Mouse (Mus musculus): ENCODE data around the gene Spock3. TPM values are rescaled to one million over a fixed set of nuclear protein-coding genes. Genes with fewer than 3 reads are reported as not detected.

Spock3 gene
- polyA plus RNA-seq (2014; fragmentation: Nextera tagmentation; extraction: Ambion mirVana): 17.9 and 25.2 TPM in 2 replicates

DNA sequence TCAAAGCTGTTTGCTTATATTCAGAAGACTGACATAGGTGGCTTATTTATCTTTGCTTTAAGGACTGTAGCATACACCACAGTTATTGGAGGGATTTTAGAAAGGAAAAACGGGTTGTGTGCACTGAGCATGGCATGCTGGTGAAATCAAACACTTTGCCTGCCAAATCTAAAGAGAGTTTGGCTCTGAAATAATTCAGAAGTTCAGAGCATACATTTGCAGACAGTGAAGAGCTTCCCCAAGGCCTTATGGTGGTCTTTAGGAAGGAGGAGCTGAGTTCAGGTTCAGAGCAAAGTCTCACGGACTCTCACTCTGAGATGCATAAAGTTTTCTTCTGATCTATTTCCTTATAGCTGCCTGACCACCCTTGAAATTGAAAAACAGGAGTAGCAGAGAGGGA lies at the start of gene Spock3:
Gene Spock3, plus strand, starts transcription at position 301 of the 400 bp plus-strand sequence.
- ATAC-seq: no peak

DNA sequence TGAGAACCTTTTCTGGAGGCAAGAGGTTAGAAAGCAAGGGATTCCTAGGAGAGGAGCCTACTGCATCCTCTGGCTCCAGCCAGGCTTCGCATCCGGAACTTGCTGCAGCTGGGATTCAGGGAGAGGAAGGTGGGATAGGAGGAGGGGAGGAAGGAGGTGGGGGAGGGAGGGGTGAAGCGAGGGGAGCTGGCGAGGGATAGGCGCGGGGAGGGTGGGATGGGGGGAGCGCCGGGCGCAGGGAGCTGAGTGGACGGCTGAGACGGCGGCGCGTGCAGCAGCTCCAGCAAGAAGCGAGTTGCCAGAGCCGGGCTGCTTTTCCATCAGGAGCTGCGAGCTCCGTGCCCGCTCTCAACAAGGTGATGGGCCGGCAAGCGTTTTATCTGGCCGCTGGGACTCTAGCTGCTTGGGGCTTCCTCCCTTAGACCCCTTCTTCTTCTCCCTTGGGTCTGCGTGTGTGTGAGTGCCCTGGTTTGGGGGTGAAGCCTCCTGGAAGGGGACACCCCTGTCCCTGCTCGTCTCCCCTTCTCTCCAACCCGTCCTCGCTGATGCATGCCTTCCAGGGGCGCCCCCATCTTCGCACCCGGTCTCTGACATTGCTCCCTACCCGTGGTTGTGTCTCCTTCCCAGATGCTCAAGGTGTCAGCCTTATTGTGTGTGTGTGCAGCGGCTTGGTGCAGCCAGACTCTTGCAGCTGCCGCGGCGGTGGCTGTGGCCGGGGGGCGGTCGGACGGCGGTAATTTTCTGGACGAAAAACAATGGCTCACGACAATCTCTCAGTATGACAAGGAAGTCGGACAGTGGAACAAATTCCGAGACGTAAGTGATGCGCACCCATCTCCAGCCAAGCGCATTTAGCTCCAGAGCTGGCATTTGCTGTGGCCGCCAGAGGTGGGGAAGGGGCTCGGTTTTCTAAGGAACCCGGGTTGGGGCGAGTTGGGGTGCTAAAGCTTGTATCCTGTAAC lies 645 bp downstream of the Spock3 start:
- DNase-seq (ENCODE audit: low spot score): peak; percentile 73
- ATAC-seq: peak; percentile 95
- Histone ChIP-seq H3K9ac (ENCODE audit: low read length) (peak overlapping the region; percentile 78), H3K4me2 (ENCODE audit: low read length) (peak overlapping the region; percentile 94), H3K36me3 (ENCODE audit: control insufficient read depth, insufficient read depth, low read length) (no peaks in the 10 kb centered on the region), H3K27me3 (replicated peaks; ENCODE audit: control insufficient read depth, insufficient read depth, low read length) (no peaks in the 10 kb centered on the region), H3K27ac (ENCODE audit: low read depth, low read length) (peak overlapping the region; percentile 48; the same call in 1 of the 2 replicates), H3K9me3 (replicated peaks; ENCODE audit: control insufficient read depth, low read length) (no peaks in the 10 kb centered on the region), H3K4me1 (ENCODE audit: control insufficient read depth, insufficient read depth, low read length) (peaks cover 5% of the 10 kb centered on the region; the same call in 1 of the 2 replicates), H3K4me3 (ENCODE audit: low read depth, low read length) (peak overlapping the region; percentile 58)
- WGBS: under 1% methylated on average over 46 of the region's 50 CpGs

More for the DNA sequence above, at the start of gene Spock3:
- peak within 1 kb of the TSS; percentile 94 for H3K4me2 ChIP-seq (ENCODE audit: low read length)
- H3K27ac ChIP-seq (ENCODE audit: low read depth, low read length): peak within 1 kb of the TSS; percentile 48; the same call in 1 of the 2 replicates
- peak within 1 kb of the TSS; percentile 58 for H3K4me3 ChIP-seq (ENCODE audit: low read depth, low read length)
- peak; percentile 7 for DNase-seq (ENCODE audit: low spot score)
- no peaks in the 10 kb centered on the region for H3K36me3 ChIP-seq (ENCODE audit: control insufficient read depth, insufficient read depth, low read length)
- peaks cover 5% of the 10 kb centered on the region; the same call in 1 of the 2 replicates for H3K4me1 ChIP-seq (ENCODE audit: control insufficient read depth, insufficient read depth, low read length)
- H3K9me3 ChIP-seq (replicated peaks; ENCODE audit: control insufficient read depth, low read length): no peaks in the 10 kb centered on the region
- peak within 1 kb of the TSS; percentile 78 for H3K9ac ChIP-seq (ENCODE audit: low read length)
- no peaks in the 10 kb centered on the region for H3K27me3 ChIP-seq (replicated peaks; ENCODE audit: control insufficient read depth, insufficient read depth, low read length)
- WGBS: 41% methylated on average over 2 of the region's 2 CpGs

DNA sequence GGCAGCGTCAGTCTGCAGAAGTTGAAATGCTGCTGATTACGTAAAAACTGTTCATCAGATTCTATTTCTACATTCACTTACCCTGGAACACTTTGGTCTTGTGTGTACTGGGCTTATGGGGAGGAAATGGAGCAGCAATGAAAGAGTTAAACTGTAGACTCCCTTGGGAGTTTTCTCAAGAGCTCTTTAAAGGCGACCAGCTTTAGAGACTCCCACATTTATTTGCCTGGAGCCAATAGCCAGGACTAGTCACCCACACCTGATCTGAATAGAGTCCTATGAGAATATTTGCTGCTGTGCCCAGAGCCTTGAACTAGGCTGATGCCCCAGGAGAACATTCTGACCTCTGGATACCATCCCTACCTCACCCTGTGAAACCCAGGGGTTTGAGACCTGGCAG lies 1.7 kb downstream of the Spock3 start:
- Histone ChIP-seq H3K27me3 (replicated peaks; ENCODE audit: control insufficient read depth, insufficient read depth, low read length) (no peaks in the 10 kb centered on the region), H3K27ac (ENCODE audit: low read depth, low read length) (no peak overlapping the region), H3K36me3 (ENCODE audit: control insufficient read depth, insufficient read depth, low read length) (no peaks in the 10 kb centered on the region), H3K4me2 (ENCODE audit: low read length) (peak overlapping the region; percentile 94), H3K9me3 (replicated peaks; ENCODE audit: control insufficient read depth, low read length) (no peaks in the 10 kb centered on the region), H3K9ac (ENCODE audit: low read length) (no peak overlapping the region), H3K4me1 (ENCODE audit: control insufficient read depth, insufficient read depth, low read length) (peaks cover 5% of the 10 kb centered on the region; the same call in 1 of the 2 replicates), H3K4me3 (ENCODE audit: low read depth, low read length) (peak overlapping the region; percentile 58)
- ATAC-seq: peak; percentile 18; the same call in 1 of the 2 replicates
- 13% methylated on average over 3 of the region's 3 CpGs for WGBS
- DNase-seq (ENCODE audit: low spot score): peak; percentile 12

DNA sequence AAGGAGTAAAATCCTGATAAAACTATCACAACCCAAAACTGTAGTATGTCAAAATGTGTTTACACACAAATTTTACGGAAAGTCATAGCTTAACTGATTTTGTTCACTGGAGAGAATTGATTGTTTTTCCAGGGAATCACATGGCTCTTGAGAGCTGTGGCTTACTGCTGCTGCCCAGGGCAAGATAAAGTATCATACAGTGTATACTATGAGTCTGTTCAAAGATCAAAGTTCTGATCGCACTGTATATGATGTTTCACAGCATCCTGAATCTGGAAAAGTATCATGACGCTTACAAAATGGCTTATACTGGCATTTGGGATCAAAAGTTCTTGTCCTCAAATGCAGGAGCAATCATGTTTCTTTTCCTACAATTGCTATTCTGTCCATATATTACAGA lies 11.8 kb downstream of the Spock3 start:
- Histone ChIP-seq H3K27ac (ENCODE audit: low read depth, low read length) (no peak overlapping the region), H3K4me3 (ENCODE audit: low read depth, low read length) (no peak overlapping the region), H3K9ac (ENCODE audit: low read length) (no peak overlapping the region), H3K9me3 (replicated peaks; ENCODE audit: control insufficient read depth, low read length) (no peaks in the 10 kb centered on the region), H3K4me1 (ENCODE audit: control insufficient read depth, insufficient read depth, low read length) (no peaks in the 10 kb centered on the region), H3K36me3 (ENCODE audit: control insufficient read depth, insufficient read depth, low read length) (no peaks in the 10 kb centered on the region), H3K4me2 (ENCODE audit: low read length) (no peak overlapping the region), H3K27me3 (replicated peaks; ENCODE audit: control insufficient read depth, insufficient read depth, low read length) (no peaks in the 10 kb centered on the region)
- 91% methylated on average over 3 of the region's 3 CpGs for WGBS
- ATAC-seq (no peak), DNase-seq (ENCODE audit: low spot score) (no peak)

DNA sequence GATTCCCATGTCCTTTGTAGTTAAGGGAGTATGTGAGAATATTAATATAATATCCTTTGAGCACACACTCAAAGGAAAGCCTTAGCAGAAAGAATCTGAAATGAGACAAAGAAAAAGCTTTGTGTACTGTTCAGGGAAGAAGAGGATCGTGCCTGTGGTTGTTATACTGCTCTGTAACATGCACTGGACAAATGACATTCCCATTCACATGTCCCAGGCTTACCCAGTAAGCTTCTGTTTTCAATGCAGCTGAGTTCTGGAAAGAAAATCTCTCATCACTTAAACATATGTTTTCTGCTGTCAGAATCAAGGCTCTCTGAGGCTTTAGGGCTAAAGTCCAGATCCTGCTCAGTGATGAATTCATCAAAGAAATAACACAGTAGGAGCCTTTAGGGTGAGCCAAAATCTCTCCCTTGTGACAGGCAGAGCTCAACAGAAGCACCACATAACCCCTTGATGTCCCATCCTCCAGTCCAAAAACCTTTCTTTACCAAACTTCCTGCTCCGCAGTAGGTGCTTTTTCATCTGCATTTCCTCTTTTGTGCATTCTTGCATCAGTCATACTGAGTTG lies 19.1 kb downstream of the Spock3 start:
- ATAC-seq (peak; percentile 23; the same call in 1 of the 2 replicates), DNase-seq (ENCODE audit: low spot score) (peak; percentile 25)
- H3K4me1 ChIP-seq (ENCODE audit: control insufficient read depth, insufficient read depth, low read length): no peaks in the 10 kb centered on the region
- no peak overlapping the region for H3K27ac ChIP-seq (ENCODE audit: low read depth, low read length)
- 68% methylated on average over 2 of the region's 2 CpGs for WGBS
- H3K36me3 ChIP-seq (ENCODE audit: control insufficient read depth, insufficient read depth, low read length): no peaks in the 10 kb centered on the region
- no peaks in the 10 kb centered on the region for H3K9me3 ChIP-seq (replicated peaks; ENCODE audit: control insufficient read depth, low read length)
- no peaks in the 10 kb centered on the region for H3K27me3 ChIP-seq (replicated peaks; ENCODE audit: control insufficient read depth, insufficient read depth, low read length)
- H3K4me3 ChIP-seq (ENCODE audit: low read depth, low read length): no peak overlapping the region
- H3K9ac ChIP-seq (ENCODE audit: low read length): no peak overlapping the region
- H3K4me2 ChIP-seq (ENCODE audit: low read length): no peak overlapping the region

DNA sequence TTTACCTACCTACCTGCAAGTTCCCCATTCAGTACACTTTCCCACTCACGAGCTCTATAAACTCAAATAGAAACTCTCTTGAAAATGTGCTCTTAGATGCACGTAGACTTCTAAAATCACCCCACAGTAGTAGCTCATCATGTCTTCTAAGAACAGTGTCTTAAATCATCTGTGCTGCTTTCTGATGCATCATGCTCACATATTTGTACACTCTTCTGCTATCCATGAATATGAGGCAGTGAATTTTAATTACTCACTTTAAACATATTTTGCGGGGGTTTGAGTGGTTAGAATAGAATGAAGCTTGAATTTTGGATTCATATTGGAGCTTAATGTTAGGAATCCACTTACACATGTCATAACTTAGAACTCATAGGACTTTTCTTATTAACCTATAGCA lies 138.2 kb downstream of the Spock3 start:
- Histone ChIP-seq H3K4me1 (ENCODE audit: control insufficient read depth, insufficient read depth, low read length) (no peaks in the 10 kb centered on the region), H3K27me3 (replicated peaks; ENCODE audit: control insufficient read depth, insufficient read depth, low read length) (no peaks in the 10 kb centered on the region), H3K27ac (ENCODE audit: low read depth, low read length) (no peak overlapping the region), H3K9ac (ENCODE audit: low read length) (no peak overlapping the region), H3K36me3 (ENCODE audit: control insufficient read depth, insufficient read depth, low read length) (no peaks in the 10 kb centered on the region), H3K4me2 (ENCODE audit: low read length) (no peak overlapping the region), H3K4me3 (ENCODE audit: low read depth, low read length) (no peak overlapping the region), H3K9me3 (replicated peaks; ENCODE audit: control insufficient read depth, low read length) (no peaks in the 10 kb centered on the region)
- 82% methylated on average over 3 of the region's 3 CpGs for WGBS
- no peak for ATAC-seq
- DNase-seq (ENCODE audit: low spot score): no peak

DNA sequence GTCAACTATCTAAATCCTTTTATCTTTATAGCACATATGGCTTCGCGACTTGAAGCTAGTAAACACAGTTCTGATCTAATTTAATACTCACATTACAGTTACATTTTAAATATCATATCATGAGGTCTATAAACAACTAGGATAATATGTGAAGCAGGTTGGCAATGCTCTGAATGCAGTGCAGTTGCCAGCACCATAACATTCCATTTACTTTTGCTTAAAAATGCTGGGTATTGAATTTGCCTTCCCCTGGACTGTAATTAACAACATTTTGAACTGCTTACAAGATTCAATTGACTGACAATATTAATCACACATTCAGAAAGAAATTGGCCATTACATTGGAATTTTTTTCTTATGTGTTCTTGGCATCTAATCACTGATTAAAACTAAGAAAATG lies 147.4 kb downstream of the Spock3 start:
- Histone ChIP-seq H3K9me3 (replicated peaks; ENCODE audit: control insufficient read depth, low read length) (no peaks in the 10 kb centered on the region), H3K4me2 (ENCODE audit: low read length) (no peak overlapping the region), H3K27ac (ENCODE audit: low read depth, low read length) (no peak overlapping the region), H3K27me3 (replicated peaks; ENCODE audit: control insufficient read depth, insufficient read depth, low read length) (no peaks in the 10 kb centered on the region), H3K4me3 (ENCODE audit: low read depth, low read length) (no peak overlapping the region), H3K9ac (ENCODE audit: low read length) (no peak overlapping the region), H3K4me1 (ENCODE audit: control insufficient read depth, insufficient read depth, low read length) (no peaks in the 10 kb centered on the region), H3K36me3 (ENCODE audit: control insufficient read depth, insufficient read depth, low read length) (no peaks in the 10 kb centered on the region)
- DNase-seq (ENCODE audit: low spot score) (peak; percentile 40), ATAC-seq (no peak; the same call in 1 of the 2 replicates)
- WGBS: 90% methylated on average over 2 of the region's 2 CpGs

DNA sequence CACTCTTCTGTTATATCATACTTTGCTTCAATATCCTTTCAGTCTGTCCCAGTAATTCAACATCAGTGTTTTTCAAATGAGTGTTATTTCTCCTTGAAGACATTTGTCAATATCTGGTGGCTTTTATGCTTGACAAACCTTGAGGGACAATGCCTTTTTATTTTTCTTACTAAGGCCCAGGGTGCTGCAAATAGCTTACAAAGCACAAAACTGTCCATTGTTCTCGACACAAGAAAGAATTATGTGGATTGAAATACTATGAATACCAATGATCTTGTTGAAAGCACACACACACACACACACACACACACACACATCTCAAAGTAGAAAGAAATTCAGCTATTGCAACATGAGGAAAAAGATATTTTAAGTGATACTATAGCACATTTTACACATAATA lies 159.0 kb downstream of the Spock3 start:
- H3K4me3 ChIP-seq (ENCODE audit: low read depth, low read length): no peak overlapping the region
- DNase-seq (ENCODE audit: low spot score) (no peak), ATAC-seq (no peak)
- no peak overlapping the region for H3K4me2 ChIP-seq (ENCODE audit: low read length)
- 55% methylated on average over 1 of the region's 1 CpGs for WGBS
- no peak overlapping the region for H3K27ac ChIP-seq (ENCODE audit: low read depth, low read length)
- no peak overlapping the region for H3K9ac ChIP-seq (ENCODE audit: low read length)
- no peaks in the 10 kb centered on the region for H3K9me3 ChIP-seq (replicated peaks; ENCODE audit: control insufficient read depth, low read length)
- H3K36me3 ChIP-seq (ENCODE audit: control insufficient read depth, insufficient read depth, low read length): no peaks in the 10 kb centered on the region
- no peaks in the 10 kb centered on the region for H3K27me3 ChIP-seq (replicated peaks; ENCODE audit: control insufficient read depth, insufficient read depth, low read length)
- no peaks in the 10 kb centered on the region for H3K4me1 ChIP-seq (ENCODE audit: control insufficient read depth, insufficient read depth, low read length)
